Mouse (Mus musculus) hindbrain, embryonic 15.5 days (tissue): ENCODE results near the gene Mical2. TPM values are rescaled to one million over a fixed set of nuclear protein-coding genes. Genes with fewer than 3 reads are reported as not detected.

Experiments
- ATAC-seq: fragments of 200-750 bp; cut with Nextera tagmentation; 2 replicates; pipeline ENCODE4 v1.8.0; 2017; ENCODE audit warnings: low read depth, moderate number of reproducible peaks, moderate TSS enrichment; ENCODE audit not compliant: low FRiP score
- H3K27ac ChIP-seq: fragments of 300-500 bp; sonication (generic); replicated peaks from 2 replicates; pipeline ENCODE4 v1.5.1; 2015; ENCODE audit warnings: mild to moderate bottlenecking, inconsistent platforms
- H3K27me3 ChIP-seq: fragments of 300-500 bp; sonication (generic); 2 replicates; pipeline ENCODE4 v1.6.1; 2015; ENCODE audit warnings: control low read depth, inconsistent platforms
- H3K36me3 ChIP-seq: fragments of 300-500 bp; sonication (generic); 2 replicates; pipeline ENCODE4 v1.6.1; 2015; ENCODE audit warnings: control low read depth, inconsistent platforms
- H3K4me1 ChIP-seq: fragments of 300-500 bp; sonication (generic); replicated peaks from 2 replicates; pipeline ENCODE4 v1.6.1; 2015; ENCODE audit warnings: control low read depth, inconsistent platforms
- H3K4me2 ChIP-seq: fragments of 300-500 bp; sonication (generic); 2 replicates; pipeline ENCODE4 v1.6.1; 2015; ENCODE audit warnings: moderate library complexity, mild to moderate bottlenecking, inconsistent platforms
- H3K4me3 ChIP-seq: fragments of 300-500 bp; sonication (generic); 2 replicates; pipeline ENCODE4 v1.5.1; 2015; ENCODE audit warnings: mild to moderate bottlenecking, inconsistent platforms
- H3K9ac ChIP-seq: fragments of 300-500 bp; sonication (generic); 2 replicates; pipeline ENCODE4 v1.6.1; 2015; ENCODE audit warnings: inconsistent platforms
- H3K9me3 ChIP-seq: fragments of 300-500 bp; sonication (generic); 2 replicates; pipeline ENCODE4 v1.6.1; 2016; ENCODE audit warnings: control low read depth, inconsistent platforms
- WGBS: fragments of 180-500 bp; shearing (Covaris S2); methylation state at CpG from one replicate; pipeline ENCODE4 v1.1.7; 2015; 5-methylcytosine and 5-hydroxymethylcytosine counted together
- polyA plus RNA-seq: library from polyadenylated mRNA; unstranded; fragments of >200 nt; fragmentation: Nextera tagmentation; extraction: Ambion mirVana; gene quantifications from 2 replicates; pipeline ENCODE4 v1.2.1, GENCODE M21; 2015

Mical2 gene
- polyA plus RNA-seq, 1 experiment from 2014 or later: 3.8 TPM

GRCm38 (mm10) chr7:112331804-112332203, 106.1 kb downstream of the Mical2 start:
- no peak overlapping the region for H3K4me2 ChIP-seq
- no peak overlapping the region for H3K27ac ChIP-seq
- ATAC-seq: no peak
- WGBS: 81% methylated on average over 8 of the region's 8 CpGs
- H3K9ac ChIP-seq: no peak overlapping the region
- H3K27me3 ChIP-seq: no peaks in the 10 kb centered on the region
- H3K9me3 ChIP-seq: no peaks in the 10 kb centered on the region
- no peak overlapping the region for H3K4me3 ChIP-seq
- H3K4me1 ChIP-seq: peaks cover 10% of the 10 kb centered on the region
- no peaks in the 10 kb centered on the region for H3K36me3 ChIP-seq

- Histone ChIP-seq H3K36me3 (no peaks in the 10 kb centered on the region), H3K27ac (no peak overlapping the region), H3K4me1 (peaks cover 14% of the 10 kb centered on the region), H3K4me2 (no peak overlapping the region), H3K27me3 (no peaks in the 10 kb centered on the region), H3K9me3 (no peaks in the 10 kb centered on the region), H3K9ac (no peak overlapping the region), H3K4me3 (no peak overlapping the region)
- no peak for ATAC-seq
- WGBS: 75% methylated on average over 5 of the region's 5 CpGs
Observed at GRCm38 (mm10) chr7:112332426-112332825, 106.8 kb downstream of the Mical2 start.

- Histone ChIP-seq H3K27me3 (no peaks in the 10 kb centered on the region), H3K4me3 (no peak overlapping the region), H3K9ac (no peak overlapping the region), H3K4me2 (no peak overlapping the region), H3K4me1 (peaks cover 14% of the 10 kb centered on the region), H3K27ac (no peak overlapping the region), H3K36me3 (no peaks in the 10 kb centered on the region), H3K9me3 (no peaks in the 10 kb centered on the region)
- WGBS: 81% methylated on average over 7 of the region's 7 CpGs
- ATAC-seq: no peak
Observed at GRCm38 (mm10) chr7:112333404-112333803, 107.7 kb downstream of the Mical2 start.

- ATAC-seq: peak; percentile 80; the same call in 1 of the 2 replicates
- H3K27ac ChIP-seq: peak overlapping the region; percentile 69
Observed at GRCm38 (mm10) chr7:112336213-112336631, 110.6 kb downstream of the Mical2 start.

GRCm38 (mm10) chr7:112336769-112337168, 111.1 kb downstream of the Mical2 start:
- peak overlapping the region; percentile 69 for H3K27ac ChIP-seq
- no peaks in the 10 kb centered on the region for H3K27me3 ChIP-seq
- H3K4me2 ChIP-seq: no peak overlapping the region
- H3K4me1 ChIP-seq: peaks cover 14% of the 10 kb centered on the region
- no peaks in the 10 kb centered on the region for H3K36me3 ChIP-seq
- ATAC-seq: no peak
- no peak overlapping the region for H3K9ac ChIP-seq
- 69% methylated on average over 15 of the region's 15 CpGs for WGBS
- H3K9me3 ChIP-seq: no peaks in the 10 kb centered on the region
- H3K4me3 ChIP-seq: no peak overlapping the region

More at GRCm38 (mm10) chr7:112336213-112336631, 110.6 kb downstream of the Mical2 start:
- no peaks in the 10 kb centered on the region for H3K36me3 ChIP-seq
- no peak overlapping the region for H3K4me2 ChIP-seq
- H3K4me1 ChIP-seq: peaks cover 14% of the 10 kb centered on the region
- no peaks in the 10 kb centered on the region for H3K27me3 ChIP-seq
- 52% methylated on average over 6 of the region's 6 CpGs for WGBS
- no peak overlapping the region for H3K9ac ChIP-seq
- no peak overlapping the region for H3K4me3 ChIP-seq
- H3K9me3 ChIP-seq: no peaks in the 10 kb centered on the region

GRCm38 (mm10) chr7:112337736-112338135, 112.1 kb downstream of the Mical2 start:
- no peaks in the 10 kb centered on the region for H3K36me3 ChIP-seq
- no peak for ATAC-seq
- peaks cover 14% of the 10 kb centered on the region for H3K4me1 ChIP-seq
- H3K27me3 ChIP-seq: no peaks in the 10 kb centered on the region
- no peak overlapping the region for H3K4me3 ChIP-seq
- WGBS: 79% methylated on average over 5 of the region's 5 CpGs
- no peak overlapping the region for H3K27ac ChIP-seq
- no peaks in the 10 kb centered on the region for H3K9me3 ChIP-seq
- H3K9ac ChIP-seq: no peak overlapping the region
- no peak overlapping the region for H3K4me2 ChIP-seq

GRCm38 (mm10) chr7:112341052-112341451, 115.4 kb downstream of the Mical2 start:
- no peak overlapping the region for H3K4me2 ChIP-seq
- no peak overlapping the region for H3K4me3 ChIP-seq
- no peak for ATAC-seq
- H3K9ac ChIP-seq: no peak overlapping the region
- H3K4me1 ChIP-seq: peaks cover 11% of the 10 kb centered on the region
- H3K9me3 ChIP-seq: no peaks in the 10 kb centered on the region
- no peaks in the 10 kb centered on the region for H3K36me3 ChIP-seq
- no peak overlapping the region for H3K27ac ChIP-seq
- H3K27me3 ChIP-seq: no peaks in the 10 kb centered on the region
- 71% methylated on average over 3 of the region's 3 CpGs for WGBS

- 81% methylated on average over 1 of the region's 1 CpGs for WGBS
- no peak for ATAC-seq
- H3K27ac ChIP-seq: no peak overlapping the region
- H3K9ac ChIP-seq: no peak overlapping the region
- H3K4me3 ChIP-seq: no peak overlapping the region
- no peaks in the 10 kb centered on the region for H3K27me3 ChIP-seq
- no peaks in the 10 kb centered on the region for H3K36me3 ChIP-seq
- no peak overlapping the region for H3K4me2 ChIP-seq
- H3K9me3 ChIP-seq: no peaks in the 10 kb centered on the region
- H3K4me1 ChIP-seq: no peaks in the 10 kb centered on the region
Observed at GRCm38 (mm10) chr7:112345687-112346086, 120.0 kb downstream of the Mical2 start.

GRCm38 (mm10) chr7:112351541-112351940, 125.9 kb downstream of the Mical2 start:
- Histone ChIP-seq H3K4me1 (peaks cover 19% of the 10 kb centered on the region), H3K27ac (no peak overlapping the region), H3K4me2 (no peak overlapping the region), H3K4me3 (no peak overlapping the region), H3K9me3 (no peaks in the 10 kb centered on the region), H3K9ac (no peak overlapping the region), H3K27me3 (no peaks in the 10 kb centered on the region), H3K36me3 (no peaks in the 10 kb centered on the region)
- WGBS: 85% methylated on average over 3 of the region's 3 CpGs
- no peak for ATAC-seq

- Histone ChIP-seq H3K9me3 (no peaks in the 10 kb centered on the region), H3K4me1 (peaks cover 19% of the 10 kb centered on the region), H3K27ac (no peak overlapping the region), H3K36me3 (no peaks in the 10 kb centered on the region), H3K4me3 (no peak overlapping the region), H3K9ac (no peak overlapping the region), H3K4me2 (no peak overlapping the region), H3K27me3 (no peaks in the 10 kb centered on the region)
- WGBS: 53% methylated on average over 4 of the region's 4 CpGs
- ATAC-seq: no peak
Observed at GRCm38 (mm10) chr7:112352005-112352404, 126.3 kb downstream of the Mical2 start.

GRCm38 (mm10) chr7:112353011-112353410, 127.4 kb downstream of the Mical2 start:
- H3K36me3 ChIP-seq: no peaks in the 10 kb centered on the region
- no peaks in the 10 kb centered on the region for H3K27me3 ChIP-seq
- H3K4me2 ChIP-seq: no peak overlapping the region
- ATAC-seq: no peak
- no peak overlapping the region for H3K4me3 ChIP-seq
- no peaks in the 10 kb centered on the region for H3K9me3 ChIP-seq
- peaks cover 19% of the 10 kb centered on the region for H3K4me1 ChIP-seq
- H3K27ac ChIP-seq: no peak overlapping the region
- H3K9ac ChIP-seq: no peak overlapping the region
- WGBS: 76% methylated on average over 4 of the region's 4 CpGs

GRCm38 (mm10) chr7:112353939-112354338, 128.3 kb downstream of the Mical2 start:
- Histone ChIP-seq H3K27ac (peak overlapping the region; percentile 3; the same call in 1 of the 2 replicates), H3K4me1 (peaks cover 19% of the 10 kb centered on the region), H3K27me3 (no peaks in the 10 kb centered on the region), H3K9me3 (no peaks in the 10 kb centered on the region), H3K4me2 (no peak overlapping the region), H3K4me3 (no peak overlapping the region), H3K36me3 (no peaks in the 10 kb centered on the region), H3K9ac (no peak overlapping the region)
- no peak for ATAC-seq
- 41% methylated on average over 11 of the region's 11 CpGs for WGBS

- no peak overlapping the region for H3K4me3 ChIP-seq
- H3K9me3 ChIP-seq: no peaks in the 10 kb centered on the region
- H3K36me3 ChIP-seq: no peaks in the 10 kb centered on the region
- ATAC-seq: peak; percentile 88
- 14% methylated on average over 7 of the region's 7 CpGs for WGBS
- H3K4me2 ChIP-seq: no peak overlapping the region
- H3K27me3 ChIP-seq: no peaks in the 10 kb centered on the region
- peaks cover 19% of the 10 kb centered on the region for H3K4me1 ChIP-seq
- H3K9ac ChIP-seq: no peak overlapping the region
- H3K27ac ChIP-seq: peak overlapping the region; percentile 3
Observed at GRCm38 (mm10) chr7:112354503-112354951, 128.9 kb downstream of the Mical2 start.
